Mouse (Mus musculus): ENCODE results near the gene Abhd17a. TPM values are rescaled to one million over a fixed set of nuclear protein-coding genes. Genes with fewer than 3 reads are reported as not detected.

The Abhd17a gene
- polyA plus RNA-seq, 1 experiment from 2014 or later: 119 TPM

DNA sequence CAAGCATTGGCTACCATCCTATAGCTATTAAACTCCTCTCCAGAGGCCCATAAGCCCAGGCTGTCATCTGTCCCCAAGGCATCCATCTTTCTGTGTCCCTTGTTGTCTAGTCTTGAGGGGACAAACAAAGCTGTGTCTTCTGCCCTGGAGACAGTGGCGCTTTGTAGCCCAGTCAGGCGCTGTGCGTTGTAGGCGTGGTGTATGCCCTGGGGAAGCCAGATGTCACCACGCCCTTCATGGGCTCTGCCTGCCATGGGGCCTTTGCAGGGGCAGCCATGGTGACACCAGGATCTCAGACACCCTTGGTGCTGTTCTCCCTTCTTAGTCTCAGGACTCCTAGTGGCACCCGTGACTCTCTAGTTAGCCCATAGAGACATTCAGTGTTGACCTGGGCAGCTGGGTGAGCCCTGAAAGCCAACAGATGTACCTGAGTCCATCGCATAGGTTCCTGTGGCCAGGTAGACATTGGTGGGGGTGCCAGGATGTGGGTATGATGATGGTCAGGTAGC is 13.9 kb upstream of the Abhd17a start:
- no peak for ATAC-seq (ENCODE audit: insufficient read depth, low FRiP score, low TSS enrichment)
- Histone ChIP-seq H3K27ac (ENCODE audit: low read depth, low read length) (peak overlapping the region; percentile 78; the same call in 1 of the 2 replicates), H3K36me3 (ENCODE audit: control insufficient read depth, insufficient read depth, low read length) (peaks cover 9% of the 10 kb centered on the region), H3K4me3 (ENCODE audit: low read depth, low read length) (no peak overlapping the region; the same call in 1 of the 2 replicates), H3K9ac (ENCODE audit: low read length) (no peak overlapping the region), H3K27me3 (ENCODE audit: control insufficient read depth, insufficient read depth, low read length) (no peaks in the 10 kb centered on the region), H3K4me1 (ENCODE audit: control insufficient read depth, insufficient read depth, low read length) (peaks cover 8% of the 10 kb centered on the region), H3K4me2 (ENCODE audit: low read depth) (peak overlapping the region; percentile 97), H3K9me3 (ENCODE audit: control insufficient read depth, low read length) (no peaks in the 10 kb centered on the region)
- WGBS: 87% methylated on average over 7 of the region's 7 CpGs
- DNase-seq (ENCODE audit: low spot score): no peak

DNA sequence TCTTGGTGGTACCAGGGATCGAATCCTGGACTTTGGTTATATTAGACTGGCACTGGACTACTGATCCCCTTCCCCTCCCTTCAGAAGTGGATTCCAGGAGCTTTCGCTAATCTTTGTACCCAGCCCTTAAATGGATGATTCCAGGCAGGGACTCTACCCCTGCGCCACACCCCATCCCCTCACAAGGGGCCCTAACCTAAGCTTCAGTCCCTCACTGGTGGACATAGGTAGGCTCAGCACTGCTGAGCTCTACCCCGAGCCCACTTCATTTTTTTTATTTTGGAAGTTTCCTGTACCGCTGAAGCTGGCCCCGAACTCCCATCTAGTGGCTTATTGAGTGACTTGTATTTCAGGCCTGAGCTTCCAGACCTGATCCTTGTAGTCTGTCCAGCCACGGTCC is 13.2 kb upstream of the Abhd17a start:
- H3K4me1 ChIP-seq (ENCODE audit: control insufficient read depth, insufficient read depth, low read length): peaks cover 8% of the 10 kb centered on the region
- H3K36me3 ChIP-seq (ENCODE audit: control insufficient read depth, insufficient read depth, low read length): peaks cover 9% of the 10 kb centered on the region
- 41% methylated on average over 7 of the region's 7 CpGs for WGBS
- no peak for ATAC-seq (ENCODE audit: insufficient read depth, low FRiP score, low TSS enrichment)
- no peak for DNase-seq (ENCODE audit: low spot score)
- peak overlapping the region; percentile 78 for H3K27ac ChIP-seq (ENCODE audit: low read depth, low read length)
- no peaks in the 10 kb centered on the region for H3K27me3 ChIP-seq (ENCODE audit: control insufficient read depth, insufficient read depth, low read length)
- H3K9me3 ChIP-seq (ENCODE audit: control insufficient read depth, low read length): no peaks in the 10 kb centered on the region
- H3K4me2 ChIP-seq (ENCODE audit: low read depth): peak overlapping the region; percentile 97
- H3K9ac ChIP-seq (ENCODE audit: low read length): peak overlapping the region; percentile 70
- H3K4me3 ChIP-seq (ENCODE audit: low read depth, low read length): peak overlapping the region; percentile 56

DNA sequence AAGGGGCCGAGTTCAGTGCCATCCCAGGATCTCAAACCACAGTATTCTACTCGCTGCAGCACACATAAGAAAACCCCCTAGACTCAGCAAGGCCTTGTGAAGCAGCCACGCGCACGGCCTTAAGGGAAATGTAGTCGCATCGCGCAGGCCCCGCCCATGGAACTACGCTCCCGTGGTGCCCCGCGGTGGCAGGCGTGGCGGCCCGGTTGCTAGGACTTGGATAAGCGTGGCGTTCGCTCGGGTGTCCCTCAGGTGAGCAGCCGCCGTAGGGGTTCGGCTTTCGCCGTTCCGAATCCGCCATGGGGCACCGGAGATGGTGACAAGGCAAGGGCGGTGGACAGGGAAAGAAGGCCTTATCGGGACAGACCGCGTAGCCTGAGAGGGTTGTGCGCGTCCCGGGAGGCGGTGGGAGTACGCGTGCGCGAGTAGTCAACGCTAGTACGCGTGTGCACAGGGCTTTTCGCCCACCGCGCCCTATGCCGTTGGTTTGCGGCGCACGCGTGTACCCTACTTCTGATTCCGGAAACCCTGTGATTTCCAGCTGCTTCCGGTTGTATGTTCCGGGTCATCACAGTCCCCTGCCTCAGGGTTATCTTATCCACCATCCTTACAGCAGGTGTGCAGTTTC is 12.7 kb upstream of the Abhd17a start, which contains the start of the genes Scamp4 and Adat3:
Gene Scamp4 (plus strand): TSS at position 175 of the 628 bp plus-strand sequence.
Gene Adat3 (plus strand): TSS at position 183 of the 628 bp plus-strand sequence.
- peak within 1 kb of the TSS; percentile 78 for H3K27ac ChIP-seq (ENCODE audit: low read depth, low read length)
- under 1% methylated on average over 54 of the region's 54 CpGs for WGBS
- peak; percentile 94 for ATAC-seq (ENCODE audit: insufficient read depth, low FRiP score, low TSS enrichment)
- DNase-seq (ENCODE audit: low spot score): peak; percentile 96
- peaks cover 8% of the 10 kb centered on the region for H3K4me1 ChIP-seq (ENCODE audit: control insufficient read depth, insufficient read depth, low read length)
- H3K36me3 ChIP-seq (ENCODE audit: control insufficient read depth, insufficient read depth, low read length): peaks cover 9% of the 10 kb centered on the region
- H3K4me2 ChIP-seq (ENCODE audit: low read depth): peak within 1 kb of the TSS; percentile 97
- H3K9me3 ChIP-seq (ENCODE audit: control insufficient read depth, low read length): no peaks in the 10 kb centered on the region
- H3K4me3 ChIP-seq (ENCODE audit: low read depth, low read length): peak within 1 kb of the TSS; percentile 56
- peak within 1 kb of the TSS; percentile 70 for H3K9ac ChIP-seq (ENCODE audit: low read length)
- H3K27me3 ChIP-seq (ENCODE audit: control insufficient read depth, insufficient read depth, low read length): no peaks in the 10 kb centered on the region

DNA sequence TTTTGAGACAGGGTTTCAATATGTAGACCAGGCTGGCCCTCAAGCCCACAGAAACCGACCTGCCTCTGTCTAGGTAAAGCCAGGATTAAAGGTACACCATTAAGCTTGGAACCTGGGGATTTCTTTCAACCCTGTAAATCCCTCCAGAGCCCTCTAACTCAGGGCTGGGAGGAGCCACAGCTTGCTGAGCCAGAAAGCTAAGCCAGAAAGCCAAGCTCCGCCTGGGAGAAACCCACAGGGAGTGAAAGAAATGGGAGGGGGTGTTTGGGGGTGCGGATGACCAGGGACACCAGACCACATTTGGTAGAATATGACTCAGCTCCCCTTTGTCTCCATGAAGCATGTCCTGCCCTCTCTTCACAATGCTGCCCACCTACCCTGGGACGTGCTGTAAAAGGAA is 6.2 kb upstream of the Abhd17a start:
- 55% methylated on average over 4 of the region's 4 CpGs for WGBS
- Histone ChIP-seq H3K4me3 (ENCODE audit: low read depth, low read length) (no peak overlapping the region), H3K4me1 (ENCODE audit: control insufficient read depth, insufficient read depth, low read length) (no peaks in the 10 kb centered on the region), H3K36me3 (ENCODE audit: control insufficient read depth, insufficient read depth, low read length) (no peaks in the 10 kb centered on the region), H3K27ac (ENCODE audit: low read depth, low read length) (no peak overlapping the region), H3K9me3 (ENCODE audit: control insufficient read depth, low read length) (no peaks in the 10 kb centered on the region), H3K27me3 (ENCODE audit: control insufficient read depth, insufficient read depth, low read length) (no peaks in the 10 kb centered on the region), H3K9ac (ENCODE audit: low read length) (no peak overlapping the region), H3K4me2 (ENCODE audit: low read depth) (no peak overlapping the region)
- ATAC-seq (ENCODE audit: insufficient read depth, low FRiP score, low TSS enrichment) (no peak), DNase-seq (ENCODE audit: low spot score) (no peak)

DNA sequence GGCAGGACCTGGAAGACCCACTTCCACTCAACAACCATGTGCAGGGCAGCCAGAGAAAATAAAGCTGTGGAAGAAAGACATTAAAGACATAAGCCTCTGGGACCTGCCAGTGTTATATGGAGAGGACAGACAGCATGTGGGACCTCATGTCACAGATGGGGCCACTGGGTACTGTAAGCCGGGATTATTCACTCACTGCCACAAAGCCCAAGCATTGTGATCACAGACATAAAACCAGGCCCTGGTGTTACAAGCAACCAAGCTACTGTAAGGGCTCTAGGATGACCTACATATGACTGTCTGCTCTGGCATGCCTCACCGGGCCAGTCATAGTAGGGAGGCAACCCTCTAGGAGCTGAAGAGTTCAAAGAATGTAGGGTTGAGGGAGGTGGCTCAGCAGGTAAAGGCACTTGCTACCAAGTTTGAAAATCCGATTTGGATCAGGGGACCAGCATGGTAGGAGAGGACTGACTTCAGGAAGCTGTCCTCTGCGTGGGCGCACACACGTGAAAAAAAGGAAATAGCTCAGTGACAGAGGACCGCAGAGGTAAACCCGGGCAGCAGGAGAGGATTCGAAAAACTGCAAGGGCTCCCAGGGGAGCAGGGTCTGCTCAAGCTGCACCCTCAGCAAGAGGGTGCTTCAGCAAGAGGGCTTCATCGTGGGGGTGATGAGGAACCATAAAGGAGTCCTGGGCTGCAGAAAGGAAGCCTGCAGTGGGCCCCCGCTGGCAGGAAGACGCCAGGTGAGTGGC is 838 bp downstream of the Abhd17a start:
- Histone ChIP-seq H3K9me3 (ENCODE audit: control insufficient read depth, low read length) (no peaks in the 10 kb centered on the region), H3K4me1 (ENCODE audit: control insufficient read depth, insufficient read depth, low read length) (peaks cover 14% of the 10 kb centered on the region), H3K4me3 (ENCODE audit: low read depth, low read length) (peak overlapping the region; percentile 83), H3K27me3 (ENCODE audit: control insufficient read depth, insufficient read depth, low read length) (no peaks in the 10 kb centered on the region), H3K4me2 (ENCODE audit: low read depth) (peak overlapping the region; percentile 82), H3K36me3 (ENCODE audit: control insufficient read depth, insufficient read depth, low read length) (peaks cover 2% of the 10 kb centered on the region), H3K9ac (ENCODE audit: low read length) (peak overlapping the region; percentile 87), H3K27ac (ENCODE audit: low read depth, low read length) (no peak overlapping the region)
- DNase-seq (ENCODE audit: low spot score) (no peak), ATAC-seq (ENCODE audit: insufficient read depth, low FRiP score, low TSS enrichment) (no peak)
- 19% methylated on average over 12 of the region's 12 CpGs for WGBS

DNA sequence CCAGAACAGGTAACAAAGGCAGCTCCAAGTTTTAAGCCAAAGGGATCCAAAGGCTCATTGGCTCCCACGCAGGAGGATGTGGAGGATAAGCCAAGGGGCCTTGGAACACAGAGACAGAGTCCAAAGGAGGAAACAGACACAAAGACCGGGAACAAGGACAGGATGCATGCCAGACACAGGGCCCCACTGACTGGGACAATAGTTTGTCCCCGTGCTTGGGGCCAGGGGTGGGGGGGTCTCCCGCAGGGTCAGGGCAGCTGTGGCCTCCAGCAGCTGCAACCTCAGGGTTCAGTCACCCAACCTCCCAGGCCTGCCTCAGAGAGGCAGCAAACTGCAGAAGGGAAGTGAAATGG is 2.9 kb downstream of the Abhd17a start:
- 0 out of 2 replicates have a peak overlapping the region, but pooled peaks have one; percentile 42 for H3K27ac ChIP-seq (ENCODE audit: low read depth, low read length)
- no peaks in the 10 kb centered on the region for H3K27me3 ChIP-seq (ENCODE audit: control insufficient read depth, insufficient read depth, low read length)
- WGBS: 56% methylated on average over 3 of the region's 4 CpGs
- no peaks in the 10 kb centered on the region for H3K9me3 ChIP-seq (ENCODE audit: control insufficient read depth, low read length)
- DNase-seq (ENCODE audit: low spot score) (peak; percentile 37), ATAC-seq (ENCODE audit: insufficient read depth, low FRiP score, low TSS enrichment) (no peak)
- H3K9ac ChIP-seq (ENCODE audit: low read length): no peak overlapping the region; the same call in 1 of the 2 replicates
- no peak overlapping the region for H3K4me3 ChIP-seq (ENCODE audit: low read depth, low read length)
- peaks cover 14% of the 10 kb centered on the region for H3K4me1 ChIP-seq (ENCODE audit: control insufficient read depth, insufficient read depth, low read length)
- H3K36me3 ChIP-seq (ENCODE audit: control insufficient read depth, insufficient read depth, low read length): peaks cover 2% of the 10 kb centered on the region
- H3K4me2 ChIP-seq (ENCODE audit: low read depth): no peak overlapping the region

DNA sequence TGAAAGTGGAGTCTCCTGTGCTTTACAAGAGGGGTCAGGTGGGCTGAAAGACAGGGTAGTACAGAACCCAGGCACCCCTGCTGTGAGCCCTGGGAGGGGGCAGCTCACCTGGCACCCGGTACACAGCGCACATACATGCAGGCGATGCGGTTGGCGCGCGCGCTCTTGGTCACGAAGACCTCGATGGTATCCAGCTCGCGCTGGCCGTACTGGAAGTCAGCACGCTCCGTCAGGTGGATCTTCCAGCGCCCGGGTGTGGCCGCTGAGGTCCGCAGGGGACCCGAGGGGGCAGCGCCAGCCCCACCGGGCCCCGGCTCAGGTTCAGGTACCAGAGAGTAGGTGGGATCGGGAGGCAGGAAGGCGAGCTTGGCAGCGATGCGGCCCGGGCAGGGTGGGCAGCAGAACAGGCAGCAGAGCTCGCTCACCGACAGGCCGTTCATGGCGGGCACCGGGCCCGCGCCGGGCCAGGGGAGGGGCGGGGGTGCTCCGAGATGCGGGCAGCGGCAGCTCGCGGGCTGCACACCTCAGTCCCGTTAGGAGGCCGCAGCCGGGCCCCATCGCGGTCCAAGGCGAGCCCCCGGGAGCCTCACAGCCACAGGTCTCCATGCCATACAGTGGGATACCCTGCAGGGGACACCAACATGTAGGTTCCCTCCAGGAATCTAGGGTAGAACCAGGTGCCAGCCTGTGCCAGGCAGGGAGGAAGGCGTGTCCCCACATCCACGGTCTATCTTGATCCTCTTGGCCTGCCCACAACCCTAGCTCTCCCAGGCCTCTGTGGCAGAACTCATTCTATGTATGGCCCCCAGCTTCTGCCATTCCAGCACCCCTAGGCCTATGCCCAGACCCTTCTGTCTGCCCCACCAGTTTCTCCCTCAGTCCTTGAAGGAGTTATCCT is 3.5 kb downstream of the Abhd17a start:
- Histone ChIP-seq H3K4me1 (ENCODE audit: control insufficient read depth, insufficient read depth, low read length) (peaks cover 14% of the 10 kb centered on the region), H3K4me3 (ENCODE audit: low read depth, low read length) (no peak overlapping the region; the same call in 1 of the 2 replicates), H3K27me3 (ENCODE audit: control insufficient read depth, insufficient read depth, low read length) (no peaks in the 10 kb centered on the region), H3K9ac (ENCODE audit: low read length) (no peak overlapping the region; the same call in 1 of the 2 replicates), H3K27ac (ENCODE audit: low read depth, low read length) (peak overlapping the region; percentile 42; the same call in 1 of the 2 replicates), H3K36me3 (ENCODE audit: control insufficient read depth, insufficient read depth, low read length) (peaks cover 2% of the 10 kb centered on the region), H3K4me2 (ENCODE audit: low read depth) (no peak overlapping the region), H3K9me3 (ENCODE audit: control insufficient read depth, low read length) (no peaks in the 10 kb centered on the region)
- no peak for ATAC-seq (ENCODE audit: insufficient read depth, low FRiP score, low TSS enrichment)
- WGBS: 99% methylated on average over 35 of the region's 51 CpGs
- no peak for DNase-seq (ENCODE audit: low spot score)

DNA sequence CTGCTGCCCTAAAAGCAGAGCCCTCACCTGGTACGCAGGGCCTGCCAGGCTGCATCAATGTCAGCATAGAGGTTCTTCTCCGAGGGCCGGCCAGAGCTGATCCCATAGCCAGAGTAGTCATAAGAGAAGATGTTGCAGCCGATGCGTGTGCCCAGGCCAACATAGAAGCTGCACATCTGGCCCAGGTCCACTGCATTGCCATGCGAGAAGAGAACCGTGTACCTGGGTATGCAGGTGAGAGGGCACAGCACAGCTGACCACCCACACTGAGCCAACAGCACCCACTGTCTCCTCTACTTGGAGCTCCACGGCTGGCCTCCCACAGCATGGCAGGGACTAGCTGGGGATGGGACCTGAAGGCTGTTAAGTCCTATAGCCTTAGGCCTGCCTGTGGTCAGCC is 4.6 kb downstream of the Abhd17a start:
- DNase-seq (ENCODE audit: low spot score): no peak
- H3K9ac ChIP-seq (ENCODE audit: low read length): no peak overlapping the region
- H3K4me1 ChIP-seq (ENCODE audit: control insufficient read depth, insufficient read depth, low read length): peaks cover 14% of the 10 kb centered on the region

More for the DNA sequence above, 4.6 kb downstream of the Abhd17a start:
- H3K27ac ChIP-seq (ENCODE audit: low read depth, low read length): no peak overlapping the region
- ATAC-seq (ENCODE audit: insufficient read depth, low FRiP score, low TSS enrichment): no peak
- H3K36me3 ChIP-seq (ENCODE audit: control insufficient read depth, insufficient read depth, low read length): peaks cover 2% of the 10 kb centered on the region
- H3K27me3 ChIP-seq (ENCODE audit: control insufficient read depth, insufficient read depth, low read length): no peaks in the 10 kb centered on the region
- H3K4me3 ChIP-seq (ENCODE audit: low read depth, low read length): 0 out of 2 replicates have a peak overlapping the region, but pooled peaks have one; percentile 6
- H3K4me2 ChIP-seq (ENCODE audit: low read depth): no peak overlapping the region
- no peaks in the 10 kb centered on the region for H3K9me3 ChIP-seq (ENCODE audit: control insufficient read depth, low read length)
- 92% methylated on average over 8 of the region's 8 CpGs for WGBS

Measured in neural tube, embryonic 11.5 days (tissue).